Mouse (Mus musculus) brain, embryonic 14.5 days (tissue): ENCODE results near the gene Slc10a6.

Experiments
- CTCF ChIP-seq: fragments of 200-500 bp; IDR thresholded peaks from 2 replicates; pipeline ENCODE4 v1.5.1; 2012; ENCODE audit warnings: inconsistent platforms, mild to moderate bottlenecking, moderate library complexity, borderline replicate concordance; ENCODE audit not compliant: insufficient read depth, insufficient read length; ENCODE audit errors: extremely low read depth
- POLR2A ChIP-seq: fragments of 200-500 bp; IDR thresholded peaks from 2 replicates; pipeline ENCODE4 v1.6.1; 2012; ENCODE audit warnings: mild to moderate bottlenecking, inconsistent platforms, borderline replicate concordance; ENCODE audit not compliant: poor library complexity, insufficient read depth, insufficient read length, severe bottlenecking; ENCODE audit errors: extremely low read depth

- no peak for TF ChIP-seq CTCF
- no peak for TF ChIP-seq POLR2A
Measured at GRCm38 (mm10) chr5:103617191-103617590, 12.0 kb downstream of the Slc10a6 start.
